Mouse (Mus musculus): ENCODE measurements at regions not wholly inside any gene's neighbourhood (a gene's known extent, or its start where the extent isn't known, plus 50 kb on each side); places are given as distances from the start of the nearest gene placed in this dataset.

GRCm38 (mm10) chr15:62203951-62204905 is 1281.4 kb upstream of the A1bg start:
- DNase-seq (ENCODE audit: low spot score in 2 of 2): no peak

- no peak for DNase-seq (ENCODE audit: low spot score in 2 of 2)
These were observed 1280.1 kb upstream of the A1bg start for GRCm38 (mm10) chr15:62202781-62203375.

GRCm38 (mm10) chr15:62198721-62199120 is 1275.9 kb upstream of the A1bg start:
- DNase-seq (ENCODE audit: low spot score in 2 of 2): no peak

GRCm38 (mm10) chr15:62198194-62198593 is 1275.4 kb upstream of the A1bg start:
- no peak for DNase-seq (ENCODE audit: low spot score in 2 of 2)

GRCm38 (mm10) chr15:62195440-62195839 is 1272.6 kb upstream of the A1bg start:
- no peak for DNase-seq (ENCODE audit: low spot score in 2 of 2)

- no peak for DNase-seq (ENCODE audit: low spot score in 2 of 2)
These were observed 1269.9 kb upstream of the A1bg start for GRCm38 (mm10) chr15:62192706-62193105.

GRCm38 (mm10) chr15:62191641-62192040 is 1268.8 kb upstream of the A1bg start:
- no peak for DNase-seq (ENCODE audit: low spot score in 2 of 2)

- DNase-seq (ENCODE audit: low spot score in 2 of 2): no peak
These were observed 1268.3 kb upstream of the A1bg start for GRCm38 (mm10) chr15:62190977-62191614.

GRCm38 (mm10) chr15:62190224-62190910 is 1267.6 kb upstream of the A1bg start:
- no peak for DNase-seq (ENCODE audit: low spot score in 2 of 2)

GRCm38 (mm10) chr15:62189565-62190181 is 1266.9 kb upstream of the A1bg start:
- no peak for DNase-seq (ENCODE audit: low spot score in 2 of 2)

- DNase-seq (ENCODE audit: low spot score in 2 of 2): no peak
These were observed 1263.7 kb upstream of the A1bg start for GRCm38 (mm10) chr15:62186548-62186947.

- DNase-seq (ENCODE audit: low spot score in 2 of 2): no peak
These were observed 1261.0 kb upstream of the A1bg start for GRCm38 (mm10) chr15:62183803-62184202.

GRCm38 (mm10) chr15:62181454-62181910 is 1258.7 kb upstream of the A1bg start:
- no peak for DNase-seq (ENCODE audit: low spot score in 2 of 2)

GRCm38 (mm10) chr15:62180718-62181117 is 1257.9 kb upstream of the A1bg start:
- no peak for DNase-seq (ENCODE audit: low spot score in 2 of 2)

GRCm38 (mm10) chr15:62179801-62180200 is 1257.0 kb upstream of the A1bg start:
- DNase-seq (ENCODE audit: low spot score in 2 of 2): no peak

GRCm38 (mm10) chr15:62178568-62178967 is 1255.8 kb upstream of the A1bg start:
- DNase-seq (ENCODE audit: low spot score in 2 of 2): no peak

- DNase-seq (ENCODE audit: low spot score in 2 of 2): no peak
These were observed 1255.1 kb upstream of the A1bg start for GRCm38 (mm10) chr15:62177768-62178410.

- DNase-seq (ENCODE audit: low spot score in 2 of 2): no peak
These were observed 1253.3 kb upstream of the A1bg start for GRCm38 (mm10) chr15:62176076-62176475.

GRCm38 (mm10) chr15:62173633-62174543 is 1251.1 kb upstream of the A1bg start:
- no peak for DNase-seq (ENCODE audit: low spot score in 2 of 2)
